Mouse (Mus musculus) cerebellum, adult 2 months (tissue): ENCODE data around the gene AI593442.

Experiments used
- CTCF ChIP-seq: fragments of 200-500 bp; IDR thresholded peaks from 2 replicates; pipeline ENCODE4 v1.5.1; 2011; ENCODE audit warnings: low read depth, mild to moderate bottlenecking, control low read depth, low read length, moderate library complexity, borderline replicate concordance; ENCODE audit not compliant: insufficient read depth
- POLR2A ChIP-seq: fragments of 200-500 bp; IDR thresholded peaks from 2 replicates; pipeline ENCODE4 v1.6.1; 2011; ENCODE audit warnings: low read length, control low read depth, borderline replicate concordance; ENCODE audit not compliant: insufficient read depth

DNA sequence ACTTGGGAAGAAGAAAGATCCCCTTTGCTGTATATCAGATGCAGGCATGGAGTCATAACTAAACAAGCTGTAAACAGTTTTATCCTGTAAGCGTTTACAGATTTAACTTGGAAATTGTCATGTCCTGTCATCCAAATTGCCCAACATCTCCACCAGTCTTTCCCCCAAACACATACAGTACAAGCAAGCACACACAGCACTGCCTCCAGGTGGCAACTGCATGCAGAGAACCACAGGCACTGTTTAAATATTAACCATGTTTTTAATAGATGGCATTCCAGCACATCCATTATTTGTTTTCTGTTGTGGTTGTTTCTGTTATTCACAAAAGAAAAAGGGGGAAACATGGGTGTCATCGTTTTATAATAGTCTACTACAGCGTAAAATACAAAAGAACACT is 3.6 kb downstream of the AI593442 start:
- TF ChIP-seq POLR2A (no peak), CTCF (no peak)
